Mouse (Mus musculus): ENCODE measurements around the gene Sgpp2.
A peak's percentile ranks its signal among the peaks of the same experiment; 100 is the strongest.

Gene Sgpp2

GRCm38 (mm10) chr1:78338212-78338611 lies 28.1 kb downstream of the Sgpp2 start:
- DNase-seq (ENCODE audit: low spot score in 2 of 2): no peak

GRCm38 (mm10) chr1:78339941-78340340 lies 29.8 kb downstream of the Sgpp2 start:
- DNase-seq (ENCODE audit: low spot score in 2 of 2): no peak

- no peak for DNase-seq (ENCODE audit: low spot score in 2 of 2)
Measured at GRCm38 (mm10) chr1:78340584-78340983, 30.4 kb downstream of the Sgpp2 start.

- DNase-seq (ENCODE audit: low spot score in 2 of 2): no peak
Measured at GRCm38 (mm10) chr1:78347317-78347806, 37.2 kb downstream of the Sgpp2 start.

- DNase-seq (ENCODE audit: low spot score in 2 of 2): no peak
Measured at GRCm38 (mm10) chr1:78349219-78349618, 39.1 kb downstream of the Sgpp2 start.

GRCm38 (mm10) chr1:78353254-78353653 lies 43.1 kb downstream of the Sgpp2 start:
- no peak for DNase-seq (ENCODE audit: low spot score in 2 of 2)

GRCm38 (mm10) chr1:78355123-78355522 lies 45.0 kb downstream of the Sgpp2 start:
- DNase-seq (ENCODE audit: low spot score in 2 of 2): no peak

- no peak for DNase-seq (ENCODE audit: low spot score in 2 of 2)
Measured at GRCm38 (mm10) chr1:78357415-78357814, 47.3 kb downstream of the Sgpp2 start.

- DNase-seq (ENCODE audit: low spot score in 2 of 2): no peak
Measured at GRCm38 (mm10) chr1:78357868-78358267, 47.7 kb downstream of the Sgpp2 start.

- DNase-seq (ENCODE audit: low spot score in 2 of 2): no peak
Measured at GRCm38 (mm10) chr1:78363965-78364889, 54.1 kb downstream of the Sgpp2 start.

GRCm38 (mm10) chr1:78367806-78368205 lies 57.7 kb downstream of the Sgpp2 start:
- no peak for DNase-seq (ENCODE audit: low spot score in 2 of 2)

- DNase-seq (ENCODE audit: low spot score in 2 of 2): no peak
Measured at GRCm38 (mm10) chr1:78370121-78370520, 60.0 kb downstream of the Sgpp2 start.

- DNase-seq (ENCODE audit: low spot score in 2 of 2): peak; percentile 11 to 14
Measured at GRCm38 (mm10) chr1:78371569-78372236, 61.6 kb downstream of the Sgpp2 start.

GRCm38 (mm10) chr1:78372316-78372715 lies 62.2 kb downstream of the Sgpp2 start:
- no peak for DNase-seq (ENCODE audit: low spot score in 2 of 2)

- DNase-seq (ENCODE audit: low spot score in 2 of 2): no peak
Measured at GRCm38 (mm10) chr1:78373836-78374235, 63.7 kb downstream of the Sgpp2 start.

- no peak for DNase-seq (ENCODE audit: low spot score in 2 of 2)
Measured at GRCm38 (mm10) chr1:78375058-78375457, 64.9 kb downstream of the Sgpp2 start.

GRCm38 (mm10) chr1:78380950-78381349 lies 70.8 kb downstream of the Sgpp2 start:
- DNase-seq (ENCODE audit: low spot score in 2 of 2): no peak

GRCm38 (mm10) chr1:78387854-78388253 lies 77.7 kb downstream of the Sgpp2 start:
- no peak for DNase-seq (ENCODE audit: low spot score in 2 of 2)

- DNase-seq (ENCODE audit: low spot score in 2 of 2): no peak
Measured at GRCm38 (mm10) chr1:78388848-78389247, 78.7 kb downstream of the Sgpp2 start.

GRCm38 (mm10) chr1:78395191-78395735 lies 85.1 kb downstream of the Sgpp2 start:
- DNase-seq (ENCODE audit: low spot score in 2 of 2): no peak

- DNase-seq (ENCODE audit: low spot score in 2 of 2): no peak
Measured at GRCm38 (mm10) chr1:78395737-78396136, 85.6 kb downstream of the Sgpp2 start.

GRCm38 (mm10) chr1:78396320-78396913 lies 86.3 kb downstream of the Sgpp2 start:
- DNase-seq (ENCODE audit: low spot score in 2 of 2): no peak

Measured in frontal cortex, postnatal 14 days (tissue).